Mouse (Mus musculus) liver, postnatal 0 days (tissue): Measurements from ENCODE around the gene Gosr2.

ENCODE experiments used
- CTCF ChIP-seq: sonication (generic); IDR thresholded peaks from 2 replicates; pipeline ENCODE4 v1.5.1; 2016; ENCODE audit warnings: antibody characterized with exemption, low read depth
- EP300 ChIP-seq: IDR thresholded peaks from 2 replicates; pipeline ENCODE4 v1.6.1; 2016; ENCODE audit warnings: antibody characterized with exemption, low read depth, mild to moderate bottlenecking

DNA sequence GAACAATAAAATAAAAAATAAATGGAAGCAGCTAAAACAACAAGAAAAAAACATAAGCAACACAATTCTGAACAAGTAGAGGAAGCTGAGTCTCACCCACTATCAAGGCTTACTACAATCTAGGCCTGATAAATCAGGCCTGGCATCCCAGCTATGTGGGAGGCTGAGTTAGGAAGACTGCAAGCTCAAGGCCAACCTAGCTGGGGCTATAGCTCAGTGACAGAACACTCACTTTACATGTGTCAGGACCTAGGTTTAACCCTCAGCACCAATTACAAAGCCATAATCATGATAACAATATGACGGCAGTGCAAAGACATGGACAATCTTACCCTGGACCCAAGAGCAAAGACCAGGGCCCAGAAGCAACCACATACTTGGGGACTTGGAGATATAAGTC is 6.7 kb downstream of the Gosr2 start:
- no peak for TF ChIP-seq CTCF
- no peak for TF ChIP-seq EP300
